Mouse (Mus musculus): ENCODE data around the gene Aspg. TPM values are rescaled to one million over a fixed set of nuclear protein-coding genes. Genes with fewer than 3 reads are reported as not detected.
A peak's percentile ranks its signal among the peaks of the same experiment; 100 is the strongest.

Aspg gene
- polyA plus RNA-seq (2016; fragmentation: Nextera tagmentation; extraction: Ambion mirVana) = 0.46 and 0.50 TPM in 2 replicates

- Histone ChIP-seq H3K9ac (no peak within 1 kb of the TSS), H3K4me3 (no peak within 1 kb of the TSS), H3K9me3 (replicated peaks) (no peaks in the 10 kb centered on the region), H3K4me1 (peaks cover 5% of the 10 kb centered on the region; the same call in 1 of the 2 replicates), H3K27me3 (replicated peaks) (peaks cover 47% of the 10 kb centered on the region), H3K4me2 (peak within 1 kb of the TSS; percentile 41), H3K36me3 (no peaks in the 10 kb centered on the region), H3K27ac (no peak within 1 kb of the TSS)
- 0 out of 2 replicates have a peak, but pooled peaks have one; percentile 20 for ATAC-seq
- 6% methylated on average over 14 of the region's 14 CpGs for WGBS (ENCODE audit: insufficient replicate concordance)
Observed at GRCm38 (mm10) chr12:112106541-112106971, at the start of gene Aspg. TSS of gene Aspg (plus strand) at chr12:112106679.

GRCm38 (mm10) chr12:112077651-112078050 is 28.8 kb upstream of the Aspg start:
- Histone ChIP-seq H3K4me3 (no peak overlapping the region), H3K27ac (no peak overlapping the region), H3K4me2 (no peak overlapping the region), H3K9me3 (replicated peaks) (no peaks in the 10 kb centered on the region), H3K36me3 (no peaks in the 10 kb centered on the region), H3K9ac (no peak overlapping the region), H3K4me1 (no peaks in the 10 kb centered on the region), H3K27me3 (replicated peaks) (0 out of 2 replicates have a peak, but pooled peaks cover 8% of the 10 kb centered on the region)
- ATAC-seq = peak; percentile 37; the same call in 1 of the 2 replicates
- WGBS (ENCODE audit: insufficient replicate concordance) = 8% methylated on average over 6 of the region's 6 CpGs

GRCm38 (mm10) chr12:112079911-112080310 is 26.6 kb upstream of the Aspg start:
- H3K27ac ChIP-seq = no peak overlapping the region
- H3K4me1 ChIP-seq = no peaks in the 10 kb centered on the region
- H3K27me3 ChIP-seq (replicated peaks) = 0 out of 2 replicates have a peak, but pooled peaks cover 8% of the 10 kb centered on the region
- no peak for ATAC-seq
- H3K9ac ChIP-seq = no peak overlapping the region
- WGBS (ENCODE audit: insufficient replicate concordance) = 61% methylated on average over 8 of the region's 8 CpGs
- no peaks in the 10 kb centered on the region for H3K36me3 ChIP-seq
- H3K9me3 ChIP-seq (replicated peaks) = no peaks in the 10 kb centered on the region
- H3K4me2 ChIP-seq = no peak overlapping the region
- H3K4me3 ChIP-seq = no peak overlapping the region

GRCm38 (mm10) chr12:112080911-112081310 is 25.6 kb upstream of the Aspg start:
- H3K4me3 ChIP-seq = no peak overlapping the region
- H3K27me3 ChIP-seq (replicated peaks) = 0 out of 2 replicates have a peak, but pooled peaks cover 9% of the 10 kb centered on the region
- WGBS (ENCODE audit: insufficient replicate concordance) = 78% methylated on average over 4 of the region's 4 CpGs

GRCm38 (mm10) chr12:112082241-112082640 is 24.2 kb upstream of the Aspg start:
- H3K4me2 ChIP-seq = no peak overlapping the region
- H3K4me1 ChIP-seq = no peaks in the 10 kb centered on the region
- H3K9ac ChIP-seq = no peak overlapping the region
- H3K27ac ChIP-seq = no peak overlapping the region
- no peaks in the 10 kb centered on the region for H3K9me3 ChIP-seq (replicated peaks)
- 0 out of 2 replicates have a peak, but pooled peaks cover 11% of the 10 kb centered on the region for H3K27me3 ChIP-seq (replicated peaks)
- ATAC-seq = no peak
- WGBS (ENCODE audit: insufficient replicate concordance) = 33% methylated on average over 1 of the region's 1 CpGs
- H3K36me3 ChIP-seq = no peaks in the 10 kb centered on the region
- no peak overlapping the region for H3K4me3 ChIP-seq

More at GRCm38 (mm10) chr12:112080911-112081310, 25.6 kb upstream of the Aspg start:
- no peak overlapping the region for H3K4me2 ChIP-seq
- ATAC-seq = no peak
- no peak overlapping the region for H3K27ac ChIP-seq
- no peaks in the 10 kb centered on the region for H3K36me3 ChIP-seq
- H3K4me1 ChIP-seq = no peaks in the 10 kb centered on the region
- no peak overlapping the region for H3K9ac ChIP-seq
- no peaks in the 10 kb centered on the region for H3K9me3 ChIP-seq (replicated peaks)

- 76% methylated on average over 3 of the region's 3 CpGs for WGBS (ENCODE audit: insufficient replicate concordance)
- Histone ChIP-seq H3K27me3 (replicated peaks) (peaks cover 24% of the 10 kb centered on the region), H3K36me3 (no peaks in the 10 kb centered on the region), H3K4me1 (no peaks in the 10 kb centered on the region), H3K4me3 (no peak overlapping the region), H3K4me2 (no peak overlapping the region), H3K9ac (no peak overlapping the region), H3K9me3 (replicated peaks) (no peaks in the 10 kb centered on the region), H3K27ac (no peak overlapping the region)
- no peak for ATAC-seq
Observed at GRCm38 (mm10) chr12:112086250-112086649, 20.2 kb upstream of the Aspg start.

GRCm38 (mm10) chr12:112086726-112087125 is 19.8 kb upstream of the Aspg start:
- Histone ChIP-seq H3K4me1 (no peaks in the 10 kb centered on the region), H3K4me3 (no peak overlapping the region), H3K9ac (no peak overlapping the region), H3K36me3 (no peaks in the 10 kb centered on the region), H3K27me3 (replicated peaks) (peaks cover 29% of the 10 kb centered on the region), H3K9me3 (replicated peaks) (no peaks in the 10 kb centered on the region), H3K4me2 (no peak overlapping the region), H3K27ac (no peak overlapping the region)
- 59% methylated on average over 6 of the region's 6 CpGs for WGBS (ENCODE audit: insufficient replicate concordance)
- no peak for ATAC-seq

- Histone ChIP-seq H3K36me3 (no peaks in the 10 kb centered on the region), H3K4me3 (no peak overlapping the region), H3K9me3 (replicated peaks) (no peaks in the 10 kb centered on the region), H3K4me1 (no peaks in the 10 kb centered on the region), H3K4me2 (no peak overlapping the region), H3K9ac (no peak overlapping the region), H3K27ac (no peak overlapping the region), H3K27me3 (replicated peaks) (peaks cover 31% of the 10 kb centered on the region)
- WGBS (ENCODE audit: insufficient replicate concordance) = 53% methylated on average over 12 of the region's 12 CpGs
- no peak for ATAC-seq
Observed at GRCm38 (mm10) chr12:112088609-112089324, 17.7 kb upstream of the Aspg start.

GRCm38 (mm10) chr12:112091054-112091453 is 15.4 kb upstream of the Aspg start:
- no peak overlapping the region for H3K4me2 ChIP-seq
- H3K4me1 ChIP-seq = no peaks in the 10 kb centered on the region
- H3K9ac ChIP-seq = no peak overlapping the region
- WGBS (ENCODE audit: insufficient replicate concordance) = 11% methylated on average over 12 of the region's 12 CpGs
- H3K36me3 ChIP-seq = no peaks in the 10 kb centered on the region
- H3K27me3 ChIP-seq (replicated peaks) = peaks cover 29% of the 10 kb centered on the region
- H3K4me3 ChIP-seq = no peak overlapping the region
- no peaks in the 10 kb centered on the region for H3K9me3 ChIP-seq (replicated peaks)
- ATAC-seq = no peak
- no peak overlapping the region for H3K27ac ChIP-seq

- WGBS (ENCODE audit: insufficient replicate concordance) = 53% methylated on average over 8 of the region's 8 CpGs
- ATAC-seq = no peak
- no peak overlapping the region for H3K9ac ChIP-seq
Observed at GRCm38 (mm10) chr12:112094261-112094880, 12.1 kb upstream of the Aspg start.

GRCm38 (mm10) chr12:112096051-112096732 is 10.3 kb upstream of the Aspg start:
- WGBS (ENCODE audit: insufficient replicate concordance) = 61% methylated on average over 13 of the region's 13 CpGs

More at GRCm38 (mm10) chr12:112094261-112094880, 12.1 kb upstream of the Aspg start:
- peaks cover 18% of the 10 kb centered on the region for H3K27me3 ChIP-seq (replicated peaks)
- no peaks in the 10 kb centered on the region for H3K9me3 ChIP-seq (replicated peaks)
- H3K27ac ChIP-seq = no peak overlapping the region
- no peak overlapping the region for H3K4me3 ChIP-seq
- no peaks in the 10 kb centered on the region for H3K36me3 ChIP-seq
- no peaks in the 10 kb centered on the region for H3K4me1 ChIP-seq
- H3K4me2 ChIP-seq = no peak overlapping the region

GRCm38 (mm10) chr12:112096733-112097117 is 9.8 kb upstream of the Aspg start:
- WGBS (ENCODE audit: insufficient replicate concordance) = 45% methylated on average over 8 of the region's 8 CpGs
- H3K27me3 ChIP-seq (replicated peaks) = peaks cover 2% of the 10 kb centered on the region; the same call in 1 of the 2 replicates
- H3K9ac ChIP-seq = no peak overlapping the region
- H3K9me3 ChIP-seq (replicated peaks) = no peaks in the 10 kb centered on the region
- no peaks in the 10 kb centered on the region for H3K36me3 ChIP-seq
- H3K27ac ChIP-seq = no peak overlapping the region
- H3K4me1 ChIP-seq = no peaks in the 10 kb centered on the region
- H3K4me3 ChIP-seq = no peak overlapping the region
- no peak for ATAC-seq
- no peak overlapping the region for H3K4me2 ChIP-seq

More at GRCm38 (mm10) chr12:112096051-112096732, 10.3 kb upstream of the Aspg start:
- H3K4me1 ChIP-seq = no peaks in the 10 kb centered on the region
- H3K27me3 ChIP-seq (replicated peaks) = peaks cover 7% of the 10 kb centered on the region
- H3K4me2 ChIP-seq = no peak overlapping the region
- H3K9ac ChIP-seq = no peak overlapping the region
- H3K27ac ChIP-seq = no peak overlapping the region
- H3K36me3 ChIP-seq = no peaks in the 10 kb centered on the region
- no peaks in the 10 kb centered on the region for H3K9me3 ChIP-seq (replicated peaks)
- ATAC-seq = no peak
- H3K4me3 ChIP-seq = no peak overlapping the region
